Mouse (Mus musculus) stomach, embryonic 14.5 days (tissue): ENCODE measurements at regions not wholly inside any gene's neighbourhood (a gene's known extent, or its start where the extent isn't known, plus 50 kb on each side); places are given as distances from the start of the nearest gene placed in this dataset.
A peak's percentile ranks its signal among the peaks of the same experiment; 100 is the strongest.

Experiments used
- ATAC-seq: fragments of 200-750 bp; cut with Nextera tagmentation; 2 replicates; pipeline ENCODE4 v1.8.0; 2017; ENCODE audit warnings: low read depth, moderate TSS enrichment; ENCODE audit not compliant: insufficient number of reproducible peaks, insufficient read depth, low FRiP score
- H3K27ac ChIP-seq: fragments of 300-500 bp; sonication (generic); 2 replicates; pipeline ENCODE4 v1.5.1; 2014; ENCODE audit warnings: mild to moderate bottlenecking, low read length, moderate library complexity, mixed read lengths
- H3K27me3 ChIP-seq: fragments of 300-500 bp; sonication (generic); 2 replicates; pipeline ENCODE4 v1.6.1; 2014; ENCODE audit warnings: low read length, control low read depth, mixed read lengths; ENCODE audit not compliant: control insufficient read depth, insufficient read depth
- H3K36me3 ChIP-seq: fragments of 300-500 bp; sonication (generic); 2 replicates; pipeline ENCODE4 v1.6.1; 2014; ENCODE audit warnings: mild to moderate bottlenecking, control low read depth, low read length, moderate library complexity, mixed read lengths; ENCODE audit not compliant: control insufficient read depth, insufficient read depth
- H3K4me1 ChIP-seq: fragments of 300-500 bp; sonication (generic); 2 replicates; pipeline ENCODE4 v1.6.1; 2014; ENCODE audit warnings: low read length, control low read depth, mixed read lengths; ENCODE audit not compliant: control insufficient read depth, insufficient read depth
- H3K4me2 ChIP-seq: fragments of 300-500 bp; sonication (generic); replicated peaks from 2 replicates; pipeline ENCODE4 v1.6.1; 2014; ENCODE audit warnings: low read depth, low read length, control low read depth
- H3K4me3 ChIP-seq: fragments of 300-500 bp; sonication (generic); 2 replicates; pipeline ENCODE4 v1.5.1; 2014; ENCODE audit warnings: low read depth, low read length, control low read depth
- H3K9ac ChIP-seq: fragments of 300-500 bp; sonication (generic); replicated peaks from 2 replicates; pipeline ENCODE4 v1.6.1; 2014; ENCODE audit warnings: low read depth, mild to moderate bottlenecking, control low read depth, low read length, moderate library complexity, mixed read lengths
- H3K9me3 ChIP-seq: fragments of 300-500 bp; sonication (generic); 2 replicates; pipeline ENCODE4 v1.6.1; 2016; ENCODE audit warnings: low read depth, low read length, control low read depth; ENCODE audit not compliant: control insufficient read depth
- WGBS: fragments of 180-500 bp; shearing (Covaris S2); extraction: QIAGEN DNeasy Blood & Tissue Kit; methylation state at CpG from one replicate; pipeline ENCODE4 v1.1.7; 2014; 5-methylcytosine and 5-hydroxymethylcytosine counted together

- no peak overlapping the region for H3K4me2 ChIP-seq
- no peaks in the 10 kb centered on the region for H3K27me3 ChIP-seq
- no peaks in the 10 kb centered on the region for H3K9me3 ChIP-seq
- 2% methylated on average over 5 of the region's 5 CpGs for WGBS
- no peak overlapping the region for H3K4me3 ChIP-seq
- no peaks in the 10 kb centered on the region for H3K36me3 ChIP-seq
- peak; percentile 66; the same call in 1 of the 2 replicates for ATAC-seq
- H3K27ac ChIP-seq: no peak overlapping the region
- 0 out of 2 replicates have a peak, but pooled peaks cover 3% of the 10 kb centered on the region for H3K4me1 ChIP-seq
- no peak overlapping the region for H3K9ac ChIP-seq
Observed at GRCm38 (mm10) chr1:88752332-88752731, 50.3 kb upstream of the Arl4c start.

GRCm38 (mm10) chr1:88756658-88757057 lies 54.6 kb upstream of the Arl4c start:
- Histone ChIP-seq H3K9ac (no peak overlapping the region), H3K4me3 (no peak overlapping the region), H3K27me3 (no peaks in the 10 kb centered on the region), H3K4me1 (peaks cover 15% of the 10 kb centered on the region), H3K27ac (peak overlapping the region; percentile 44; the same call in 1 of the 2 replicates), H3K4me2 (no peak overlapping the region), H3K9me3 (no peaks in the 10 kb centered on the region), H3K36me3 (no peaks in the 10 kb centered on the region)
- 76% methylated on average over 7 of the region's 7 CpGs for WGBS
- ATAC-seq: no peak

- H3K36me3 ChIP-seq: no peaks in the 10 kb centered on the region
- H3K9ac ChIP-seq: no peak overlapping the region
- WGBS: 49% methylated on average over 7 of the region's 7 CpGs
- H3K4me3 ChIP-seq: no peak overlapping the region
- no peaks in the 10 kb centered on the region for H3K9me3 ChIP-seq
- no peak overlapping the region for H3K4me2 ChIP-seq
- no peaks in the 10 kb centered on the region for H3K27me3 ChIP-seq
- no peak for ATAC-seq
- H3K27ac ChIP-seq: peak overlapping the region; percentile 44; the same call in 1 of the 2 replicates
- peaks cover 15% of the 10 kb centered on the region for H3K4me1 ChIP-seq
Observed at GRCm38 (mm10) chr1:88757162-88757561, 55.1 kb upstream of the Arl4c start.

GRCm38 (mm10) chr1:88757746-88758145 lies 55.7 kb upstream of the Arl4c start:
- Histone ChIP-seq H3K9me3 (no peaks in the 10 kb centered on the region), H3K9ac (no peak overlapping the region), H3K4me1 (peaks cover 15% of the 10 kb centered on the region), H3K4me3 (no peak overlapping the region), H3K27ac (peak overlapping the region; percentile 44; the same call in 1 of the 2 replicates), H3K36me3 (no peaks in the 10 kb centered on the region), H3K4me2 (no peak overlapping the region), H3K27me3 (no peaks in the 10 kb centered on the region)
- no peak for ATAC-seq
- WGBS: 32% methylated on average over 3 of the region's 3 CpGs

GRCm38 (mm10) chr1:88760643-88761042 lies 58.6 kb upstream of the Arl4c start:
- no peak overlapping the region for H3K27ac ChIP-seq
- WGBS: 70% methylated on average over 11 of the region's 11 CpGs
- H3K4me1 ChIP-seq: peaks cover 12% of the 10 kb centered on the region
- no peaks in the 10 kb centered on the region for H3K27me3 ChIP-seq
- no peak overlapping the region for H3K4me3 ChIP-seq
- H3K4me2 ChIP-seq: no peak overlapping the region
- H3K36me3 ChIP-seq: no peaks in the 10 kb centered on the region
- H3K9ac ChIP-seq: no peak overlapping the region
- no peak for ATAC-seq
- H3K9me3 ChIP-seq: no peaks in the 10 kb centered on the region

- no peak for ATAC-seq
- WGBS: 67% methylated on average over 6 of the region's 6 CpGs
Observed at GRCm38 (mm10) chr1:88761121-88761520, 59.1 kb upstream of the Arl4c start.

GRCm38 (mm10) chr1:88763725-88764364 lies 61.8 kb upstream of the Arl4c start:
- ATAC-seq: peak; percentile 42; the same call in 1 of the 2 replicates
- H3K4me2 ChIP-seq: no peak overlapping the region
- H3K27me3 ChIP-seq: no peaks in the 10 kb centered on the region
- no peaks in the 10 kb centered on the region for H3K36me3 ChIP-seq
- 54% methylated on average over 6 of the region's 6 CpGs for WGBS
- H3K4me1 ChIP-seq: no peaks in the 10 kb centered on the region
- H3K27ac ChIP-seq: no peak overlapping the region
- no peak overlapping the region for H3K9ac ChIP-seq
- H3K9me3 ChIP-seq: no peaks in the 10 kb centered on the region
- no peak overlapping the region for H3K4me3 ChIP-seq

More at GRCm38 (mm10) chr1:88761121-88761520, 59.1 kb upstream of the Arl4c start:
- no peak overlapping the region for H3K27ac ChIP-seq
- H3K4me1 ChIP-seq: peaks cover 12% of the 10 kb centered on the region
- no peaks in the 10 kb centered on the region for H3K9me3 ChIP-seq
- H3K4me2 ChIP-seq: no peak overlapping the region
- no peak overlapping the region for H3K9ac ChIP-seq
- no peaks in the 10 kb centered on the region for H3K36me3 ChIP-seq
- H3K4me3 ChIP-seq: no peak overlapping the region
- no peaks in the 10 kb centered on the region for H3K27me3 ChIP-seq

GRCm38 (mm10) chr1:88764478-88764877 lies 62.5 kb upstream of the Arl4c start:
- Histone ChIP-seq H3K4me2 (no peak overlapping the region), H3K27ac (no peak overlapping the region), H3K9ac (no peak overlapping the region), H3K36me3 (no peaks in the 10 kb centered on the region), H3K4me3 (no peak overlapping the region), H3K27me3 (no peaks in the 10 kb centered on the region), H3K9me3 (no peaks in the 10 kb centered on the region), H3K4me1 (no peaks in the 10 kb centered on the region)
- ATAC-seq: no peak
- 81% methylated on average over 1 of the region's 1 CpGs for WGBS

GRCm38 (mm10) chr1:88777009-88777408 lies 75.0 kb upstream of the Arl4c start:
- ATAC-seq: no peak
- Histone ChIP-seq H3K4me3 (no peak overlapping the region), H3K27me3 (no peaks in the 10 kb centered on the region), H3K4me2 (no peak overlapping the region), H3K36me3 (no peaks in the 10 kb centered on the region), H3K4me1 (no peaks in the 10 kb centered on the region), H3K9ac (no peak overlapping the region), H3K9me3 (no peaks in the 10 kb centered on the region), H3K27ac (no peak overlapping the region)
- 94% methylated on average over 5 of the region's 5 CpGs for WGBS
